Mouse (Mus musculus) cerebellum, adult 2 months (tissue): Measurements from ENCODE around the gene Alyref.

Experiments
- CTCF ChIP-seq: fragments of 200-500 bp; IDR thresholded peaks from 2 replicates; pipeline ENCODE4 v1.5.1; 2011; ENCODE audit warnings: low read depth, mild to moderate bottlenecking, control low read depth, low read length, moderate library complexity, borderline replicate concordance; ENCODE audit not compliant: insufficient read depth
- POLR2A ChIP-seq: fragments of 200-500 bp; IDR thresholded peaks from 2 replicates; pipeline ENCODE4 v1.6.1; 2011; ENCODE audit warnings: low read length, control low read depth, borderline replicate concordance; ENCODE audit not compliant: insufficient read depth

GRCm38 (mm10) chr11:120560952-120561728, 37.0 kb downstream of the Alyref start:
- TF ChIP-seq POLR2A (no peak), CTCF (no peak)
